Mouse (Mus musculus): ENCODE measurements around the gene Kmt2c. TPM values are rescaled to one million over a fixed set of nuclear protein-coding genes. Genes with fewer than 3 reads are reported as not detected.

Gene Kmt2c
- total and polyA plus RNA-seq, 3 experiments = 23.8 to 34.0 (median 26.2) TPM

GRCm38 (mm10) chr5:25367126-25367525, 131.5 kb downstream of the Kmt2c start:
- Histone ChIP-seq H3K9me3 (replicated peaks; ENCODE audit: insufficient read depth, low read length) (no peaks in the 10 kb centered on the region), H3K79me2 (ENCODE audit: control insufficient read depth, insufficient read depth, low read length, poor library complexity) (peaks cover 3% of the 10 kb centered on the region; the same call in 1 of the 2 replicates), H3K36me3 (ENCODE audit: control insufficient read depth in 1 of 2, insufficient read depth in 2 of 2, low read length in 2 of 2) (peaks cover 12 to 13% of the 10 kb centered on the region in 2 experiments), H3K27ac (ENCODE audit: control insufficient read depth, low read depth, low read length) (no peak overlapping the region), H3K4me3 (ENCODE audit: control insufficient read depth in 1 of 2, insufficient read depth in 1 of 2, low read depth in 2 of 2, low read length in 2 of 2) (no peak overlapping the region), H3K27me3 (ENCODE audit: control insufficient read depth in 1 of 2, insufficient read depth in 2 of 2, low read length in 2 of 2) (no peaks in the 10 kb centered on the region), H3K4me1 (ENCODE audit: control insufficient read depth in 1 of 2, insufficient read depth in 2 of 2, low read length in 2 of 2) (peaks cover 12 to 22% of the 10 kb centered on the region in 2 experiments), H3K9ac (ENCODE audit: control insufficient read depth, low read depth, low read length, poor library complexity, severe bottlenecking) (no peak overlapping the region)
- DNase-seq (ENCODE audit: low read depth, low spot score) = peak; percentile 85
- TF ChIP-seq SIN3A (IDR thresholded peaks at IDR 0.05; ENCODE audit: low read length) (0 out of 2 replicates have a peak, but pooled peaks have one; percentile 31), POLR2A (IDR thresholded peaks at IDR 0.05; ENCODE audit: control insufficient read depth in 1 of 2, insufficient read depth in 1 of 2, low read depth in 1 of 2, low read length in 2 of 2, poor library complexity in 1 of 2) (no peak), MEF2A (IDR thresholded peaks at IDR 0.05; ENCODE audit: extremely low read depth, insufficient replicate concordance, low read depth, low read length, poor library complexity, severe bottlenecking) (no peak), GATA1 (IDR thresholded peaks at IDR 0.05; ENCODE audit: low read depth, low read length) (0 out of 2 replicates have a peak, but pooled peaks have one; percentile 6), MAX (IDR thresholded peaks at IDR 0.05; ENCODE audit: low read length) (peak; percentile 34; the same call in 1 of the 2 replicates), POLR2AphosphoS2 (IDR thresholded peaks at IDR 0.05; ENCODE audit: low read length) (no peak), MYC (IDR thresholded peaks at IDR 0.05; ENCODE audit: low read depth, low read length) (0 out of 2 replicates have a peak, but pooled peaks have one; percentile 19), ZKSCAN1 (IDR thresholded peaks at IDR 0.05; ENCODE audit: low read depth, low read length) (no peak), ZMIZ1 (IDR thresholded peaks at IDR 0.05; ENCODE audit: low read depth, low read length) (no peak), MAFK (IDR thresholded peaks at IDR 0.05; ENCODE audit: borderline replicate concordance, low read depth, low read length) (no peak), CTCF (IDR thresholded peaks at IDR 0.05 in 2 of 3, conservative IDR thresholded peaks at IDR 0.05 in 1 of 3; ENCODE audit: control insufficient read depth in 1 of 3, insufficient read depth in 1 of 3, low read depth in 2 of 3, low read length in 3 of 3, poor library complexity in 1 of 3, severe bottlenecking in 1 of 3) (no peak), ZNF384 (IDR thresholded peaks at IDR 0.05; ENCODE audit: low read depth, low read length) (no peak), MXI1 (IDR thresholded peaks at IDR 0.05; ENCODE audit: low read depth, low read length) (no peak), HCFC1 (IDR thresholded peaks at IDR 0.05; ENCODE audit: low read depth, low read length) (no peak), TBP (IDR thresholded peaks at IDR 0.05; ENCODE audit: low read depth, low read length) (no peak), BHLHE40 (IDR thresholded peaks at IDR 0.05; ENCODE audit: borderline replicate concordance, low read depth, low read length) (no peak), ETS1 (IDR thresholded peaks at IDR 0.05; ENCODE audit: low read depth, low read length) (no peak), USF1 (IDR thresholded peaks at IDR 0.05; ENCODE audit: low read depth, low read length) (no peak), CHD2 (IDR thresholded peaks at IDR 0.05; ENCODE audit: low read length) (no peak), TAL1 (IDR thresholded peaks at IDR 0.05; ENCODE audit: low read length) (no peak), RAD21 (IDR thresholded peaks at IDR 0.05; ENCODE audit: low read depth, low read length) (no peak), KAT2A (conservative IDR thresholded peaks at IDR 0.05; ENCODE audit: low read depth, low read length) (no peak)

GRCm38 (mm10) chr5:25353509-25353908, 145.1 kb downstream of the Kmt2c start:
- Histone ChIP-seq H3K9ac (ENCODE audit: control insufficient read depth, low read depth, low read length, poor library complexity, severe bottlenecking) (no peak overlapping the region), H3K9me3 (replicated peaks; ENCODE audit: insufficient read depth, low read length) (no peaks in the 10 kb centered on the region), H3K79me2 (ENCODE audit: control insufficient read depth, insufficient read depth, low read length, poor library complexity) (no peaks in the 10 kb centered on the region), H3K4me1 (ENCODE audit: control insufficient read depth in 1 of 2, insufficient read depth in 2 of 2, low read length in 2 of 2) (no peaks in the 10 kb centered on the region), H3K4me3 (ENCODE audit: control insufficient read depth in 1 of 2, insufficient read depth in 1 of 2, low read depth in 2 of 2, low read length in 2 of 2) (no peak overlapping the region), H3K27ac (ENCODE audit: control insufficient read depth, low read depth, low read length) (no peak overlapping the region), H3K36me3 (ENCODE audit: control insufficient read depth in 1 of 2, insufficient read depth in 2 of 2, low read length in 2 of 2) (peaks cover 2 to 16% of the 10 kb centered on the region in 2 experiments; a peak in 3 of 4 replicates), H3K27me3 (ENCODE audit: control insufficient read depth in 1 of 2, insufficient read depth in 2 of 2, low read length in 2 of 2) (no peaks in the 10 kb centered on the region)
- DNase-seq (ENCODE audit: low read depth, low spot score) = no peak
- no peak for TF ChIP-seq CHD1 (IDR thresholded peaks at IDR 0.05; ENCODE audit: low read depth, low read length)
